Mouse (Mus musculus) liver, embryonic 14.5 days (tissue): ENCODE data around the gene Baz2b. TPM values are rescaled to one million over a fixed set of nuclear protein-coding genes. Genes with fewer than 3 reads are reported as not detected.
"Not testable (repeated sequence)": the region's sequence is repeated elsewhere in the genome, so short reads cannot be mapped to it uniquely, and the experiment has no call there.

Experiments used
- ATAC-seq: fragments of 200-750 bp; cut with Nextera tagmentation; 2 replicates; pipeline ENCODE4 v1.8.0; 2017; ENCODE audit warnings: moderate number of reproducible peaks, mild to moderate bottlenecking, moderate library complexity; ENCODE audit not compliant: insufficient read depth
- DNase-seq, 3 experiments: peaks; one replicate each; pipeline ENCODE4 v3.0.0-alpha.2; 2012 to 2013; ENCODE audit warnings: low read depth in 3 of 3, low spot score in 3 of 3
- H3K27ac ChIP-seq: fragments of 300-500 bp; sonication (generic); 2 replicates; pipeline ENCODE4 v1.5.1; 2014; ENCODE audit warnings: moderate library complexity, mild to moderate bottlenecking, control low read depth, inconsistent platforms
- H3K27me3 ChIP-seq: fragments of 300-500 bp; sonication (generic); 2 replicates; pipeline ENCODE4 v1.6.1; 2014; ENCODE audit warnings: mild to moderate bottlenecking, low read length, moderate library complexity; ENCODE audit not compliant: control insufficient read depth, insufficient read depth
- H3K36me3 ChIP-seq: fragments of 300-500 bp; sonication (generic); replicated peaks from 2 replicates; pipeline ENCODE4 v1.6.1; 2014; ENCODE audit warnings: low read depth; ENCODE audit not compliant: control insufficient read depth, insufficient read depth
- H3K4me1 ChIP-seq, 2 experiments: fragments of 200-500 bp in 1 of 2; fragments of 300-500 bp in 1 of 2; sonication (generic) in 1 of 2; replicated peaks; 2 replicates each; pipeline ENCODE4 v1.6.1; 2012 to 2014; ENCODE audit warnings: antibody characterized with exemption in 1 of 2, inconsistent platforms in 1 of 2, low read length in 1 of 2; ENCODE audit not compliant: control insufficient read depth in 2 of 2, insufficient read depth in 2 of 2
- H3K4me2 ChIP-seq: fragments of 300-500 bp; sonication (generic); 2 replicates; pipeline ENCODE4 v1.6.1; 2014; ENCODE audit warnings: low read depth, mild to moderate bottlenecking, control low read depth, moderate library complexity
- H3K4me3 ChIP-seq, 2 experiments: fragments of 200-500 bp in 1 of 2; fragments of 300-500 bp in 1 of 2; sonication (generic) in 1 of 2; 2 replicates each; pipeline ENCODE4 v1.5.1; 2012 to 2014; ENCODE audit warnings: low read depth in 2 of 2, low read length in 2 of 2, mild to moderate bottlenecking in 2 of 2, control low read depth in 1 of 2, inconsistent platforms in 1 of 2, moderate library complexity in 1 of 2; ENCODE audit not compliant: insufficient read depth in 1 of 2
- H3K9ac ChIP-seq: fragments of 300-500 bp; sonication (generic); replicated peaks from 2 replicates; pipeline ENCODE4 v1.6.1; 2014; ENCODE audit warnings: mild to moderate bottlenecking, control low read depth, moderate library complexity
- H3K9me3 ChIP-seq: fragments of 300-500 bp; sonication (generic); 2 replicates; pipeline ENCODE4 v1.6.1; 2016; ENCODE audit warnings: low read length, mixed read lengths; ENCODE audit not compliant: control insufficient read depth
- CTCF ChIP-seq: IDR thresholded peaks from 2 replicates; pipeline ENCODE4 v1.5.1; 2016; ENCODE audit warnings: antibody characterized with exemption, low read depth, control low read depth
- EP300 ChIP-seq: IDR thresholded peaks from 2 replicates; pipeline ENCODE4 v1.6.1; 2016; ENCODE audit warnings: antibody characterized with exemption, low read depth
- WGBS: fragments of 180-500 bp; shearing (Covaris S2); extraction: QIAGEN DNeasy Blood & Tissue Kit; methylation state at CpG from one replicate; pipeline ENCODE4 v1.1.7; 2014; ENCODE audit not compliant: insufficient replicate concordance; 5-methylcytosine and 5-hydroxymethylcytosine counted together
- polyA plus RNA-seq, 2 experiments: library from polyadenylated mRNA; depleted of rRNA in 1 of 2; stranded (reverse) in 1 of 2; unstranded in 1 of 2; fragments of >200 nt; fragmentation: Nextera tagmentation in 1 of 2; extraction: Ambion mirVana in 1 of 2; gene quantifications; 2 replicates each; pipeline versions ENCODE4 v1.2.1 to v1.2.3; 2012 to 2014

Baz2b gene
- polyA plus RNA-seq, 2 experiments, result 9.1 to 11.0 TPM

- H3K9me3 ChIP-seq, result no peaks in the 10 kb centered on the region
- no peak overlapping the region for H3K27ac ChIP-seq
- TF ChIP-seq EP300 (no peak), CTCF (no peak)
- no peaks in the 10 kb centered on the region for H3K27me3 ChIP-seq
- ATAC-seq, result no peak
- no peaks in the 10 kb centered on the region for H3K4me1 ChIP-seq
- H3K4me2 ChIP-seq, result no peak overlapping the region
- H3K9ac ChIP-seq, result no peak overlapping the region
- 84% methylated on average over 9 of the region's 9 CpGs for WGBS
- H3K36me3 ChIP-seq, result no peaks in the 10 kb centered on the region
- DNase-seq, result no peak
- H3K4me3 ChIP-seq, result no peak overlapping the region
Observed at GRCm38 (mm10) chr2:59854363-59854762, 355.3 kb downstream of the Baz2b start.

GRCm38 (mm10) chr2:59853543-59853942 is 356.1 kb downstream of the Baz2b start:
- no peaks in the 10 kb centered on the region for H3K27me3 ChIP-seq
- H3K4me3 ChIP-seq, result no peak overlapping the region
- H3K27ac ChIP-seq, result no peak overlapping the region
- no peak overlapping the region for H3K4me2 ChIP-seq
- ATAC-seq (no peak), DNase-seq (no peak)
- H3K9ac ChIP-seq, result no peak overlapping the region
- TF ChIP-seq CTCF (no peak), EP300 (no peak)
- no peaks in the 10 kb centered on the region for H3K9me3 ChIP-seq
- no peaks in the 10 kb centered on the region for H3K4me1 ChIP-seq
- 86% methylated on average over 10 of the region's 10 CpGs for WGBS
- no peaks in the 10 kb centered on the region for H3K36me3 ChIP-seq

- H3K9ac ChIP-seq, result no peak overlapping the region
- 85% methylated on average over 11 of the region's 11 CpGs for WGBS
- H3K36me3 ChIP-seq, result no peaks in the 10 kb centered on the region
- no peaks in the 10 kb centered on the region for H3K4me1 ChIP-seq
- no peak overlapping the region for H3K4me3 ChIP-seq
- TF ChIP-seq CTCF, result no peak
- no peak for ATAC-seq
- no peaks in the 10 kb centered on the region for H3K27me3 ChIP-seq
- no peak for DNase-seq
- no peak overlapping the region for H3K4me2 ChIP-seq
- no peaks in the 10 kb centered on the region for H3K9me3 ChIP-seq
- H3K27ac ChIP-seq, result no peak overlapping the region
Observed at GRCm38 (mm10) chr2:59852916-59853315, 356.7 kb downstream of the Baz2b start.

GRCm38 (mm10) chr2:59851885-59852284 is 357.8 kb downstream of the Baz2b start:
- not testable (repeated sequence) for DNase-seq, H3K4me3 ChIP-seq, H3K27ac ChIP-seq, H3K9me3 ChIP-seq, H3K9ac ChIP-seq, ATAC-seq, H3K4me2 ChIP-seq, H3K27me3 ChIP-seq, H3K36me3 ChIP-seq, H3K4me1 ChIP-seq
- TF ChIP-seq CTCF, result 0 out of 2 replicates have a peak, but pooled peaks have one; percentile 2
- 34% methylated on average over 3 of the region's 5 CpGs for WGBS

Other genes starting within 250 kb of the Baz2b start
- 9.9 and 12.1 TPM in 2 replicates for gene March7, start within 50 bp of the Baz2b start, polyA plus RNA-seq (2012; rRNA removed)
- 19.1 and 19.9 TPM in 2 replicates for gene March7, start within 50 bp of the Baz2b start, polyA plus RNA-seq (2014; fragmentation: Nextera tagmentation; extraction: Ambion mirVana)
- 14.9 and 24.6 TPM in 2 replicates for gene Cd302, start 74.6 kb upstream of the Baz2b start, polyA plus RNA-seq (2012; rRNA removed)
- 73.7 and 75.5 TPM in 2 replicates for gene Cd302, start 74.6 kb upstream of the Baz2b start, polyA plus RNA-seq (2014; fragmentation: Nextera tagmentation; extraction: Ambion mirVana)
- 1.4 and 2.0 TPM in 2 replicates for gene Ly75, start 173.5 kb upstream of the Baz2b start, polyA plus RNA-seq (2012; rRNA removed)
- 2.6 and 3.3 TPM in 2 replicates for gene Ly75, start 173.5 kb upstream of the Baz2b start, polyA plus RNA-seq (2014; fragmentation: Nextera tagmentation; extraction: Ambion mirVana)